Mouse (Mus musculus) CH12.LX (cell line): ENCODE results near the gene Slc2a10. TPM values are rescaled to one million over a fixed set of nuclear protein-coding genes. Genes with fewer than 3 reads are reported as not detected.

ENCODE experiments used
- DNase-seq: peaks from one replicate; pipeline ENCODE4 v3.0.0-alpha.2; 2013; ENCODE audit errors: extremely low read depth
- H3K27ac ChIP-seq: 2 replicates; pipeline ENCODE4 v1.5.1; 2012; ENCODE audit warnings: low read depth, mild to moderate bottlenecking, control low read depth, moderate library complexity; ENCODE audit not compliant: insufficient read depth
- H3K27me3 ChIP-seq: replicated peaks from 2 replicates; pipeline ENCODE3; 2012; ENCODE audit warnings: inconsistent platforms
- H3K36me3 ChIP-seq, 2 experiments: replicated peaks in 1 of 2; 2 replicates each; pipeline versions ENCODE3 to v1.6.1; 2012; ENCODE audit warnings: inconsistent platforms in 1 of 2, low read length in 1 of 2, mild to moderate bottlenecking in 1 of 2, mixed read lengths in 1 of 2, moderate library complexity in 1 of 2; ENCODE audit not compliant: control insufficient read depth in 1 of 2, insufficient read depth in 1 of 2
- H3K4me1 ChIP-seq, 2 experiments: 2 replicates each; pipeline ENCODE4 v1.6.1; 2012; ENCODE audit warnings: inconsistent platforms in 1 of 2, moderate library complexity in 1 of 2; ENCODE audit not compliant: insufficient read depth in 2 of 2, control insufficient read depth in 1 of 2
- H3K4me2 ChIP-seq: 2 replicates; pipeline ENCODE4 v1.6.1; 2012; ENCODE audit warnings: low read depth, mild to moderate bottlenecking, control low read depth; ENCODE audit not compliant: poor library complexity, insufficient read depth, severe bottlenecking
- H3K4me3 ChIP-seq, 3 experiments: fragments of 150-350 bp in 1 of 3; sonication (generic) in 1 of 3; replicated peaks in 1 of 3; 2 replicates each; pipeline versions ENCODE3 to v1.5.1; 2011 to 2012; ENCODE audit warnings: low read depth in 2 of 3, low read length in 2 of 3, mild to moderate bottlenecking in 2 of 3, moderate library complexity in 2 of 3, control low read depth in 1 of 3, improper control_type of control experiment in 1 of 3, inconsistent platforms in 1 of 3, mixed read lengths in 1 of 3; ENCODE audit not compliant: poor library complexity in 1 of 3
- H3K79me2 ChIP-seq: replicated peaks from 2 replicates; pipeline ENCODE4 v1.6.1; 2012; ENCODE audit warnings: mild to moderate bottlenecking, moderate library complexity; ENCODE audit not compliant: control insufficient read depth, poor library complexity, insufficient read depth, severe bottlenecking; ENCODE audit errors: extremely low read depth
- H3K9ac ChIP-seq: 2 replicates; pipeline ENCODE4 v1.6.1; 2012; ENCODE audit warnings: low read depth, mild to moderate bottlenecking, control low read depth, moderate library complexity; ENCODE audit not compliant: insufficient read depth
- H3K9me3 ChIP-seq: replicated peaks from 2 replicates; pipeline ENCODE3; 2012; ENCODE audit warnings: low read length, inconsistent platforms, mixed read lengths
- CHD1 ChIP-seq: IDR thresholded peaks from 2 replicates; pipeline ENCODE4 v1.6.1; 2012; ENCODE audit warnings: low read depth, low read length, improper control_type of control experiment, inconsistent platforms
- E2F4 ChIP-seq: IDR thresholded peaks from 2 replicates; pipeline ENCODE4 v1.6.1; 2011; ENCODE audit warnings: low read depth, low read length, improper control_type of control experiment; ENCODE audit not compliant: insufficient replicate concordance
- EP300 ChIP-seq: IDR thresholded peaks from 2 replicates; pipeline ENCODE4 v1.6.1; 2011; ENCODE audit warnings: low read length, improper control_type of control experiment
- ETS1 ChIP-seq: conservative IDR thresholded peaks from 2 replicates; pipeline ENCODE4 v1.6.1; 2012; ENCODE audit warnings: low read depth, mild to moderate bottlenecking, inconsistent platforms, low read length, improper control_type of control experiment, moderate library complexity
- GABPA ChIP-seq: IDR thresholded peaks from 2 replicates; pipeline ENCODE4 v1.6.1; 2012; ENCODE audit warnings: low read depth, low read length, improper control_type of control experiment, inconsistent platforms; ENCODE audit not compliant: insufficient replicate concordance
- IRF4 ChIP-seq: IDR thresholded peaks from 2 replicates; pipeline ENCODE4 v1.6.1; 2014; ENCODE audit warnings: low read depth, mild to moderate bottlenecking, inconsistent platforms, low read length, improper control_type of control experiment
- JUN ChIP-seq: IDR thresholded peaks from 2 replicates; pipeline ENCODE4 v1.6.1; 2011; ENCODE audit warnings: low read depth, mild to moderate bottlenecking, low read length, improper control_type of control experiment, moderate library complexity; ENCODE audit not compliant: insufficient read depth
- KAT2A ChIP-seq: IDR thresholded peaks from 2 replicates; pipeline ENCODE4 v1.6.1; 2012; ENCODE audit warnings: low read length, improper control_type of control experiment, inconsistent platforms; ENCODE audit not compliant: insufficient replicate concordance
- MAFK ChIP-seq: IDR thresholded peaks from 2 replicates; pipeline ENCODE4 v1.6.1; 2011; ENCODE audit warnings: low read length, improper control_type of control experiment; ENCODE audit not compliant: insufficient replicate concordance
- MAZ ChIP-seq: IDR thresholded peaks from 2 replicates; pipeline ENCODE4 v1.6.1; 2012; ENCODE audit warnings: low read depth, mild to moderate bottlenecking, inconsistent platforms, low read length, improper control_type of control experiment, moderate library complexity
- MEF2A ChIP-seq: IDR thresholded peaks from 2 replicates; pipeline ENCODE4 v1.6.1; 2014; ENCODE audit warnings: low read depth, mild to moderate bottlenecking, inconsistent platforms, low read length, improper control_type of control experiment, borderline replicate concordance
- MYC ChIP-seq: IDR thresholded peaks from 2 replicates; pipeline ENCODE4 v1.6.1; 2011; ENCODE audit warnings: low read depth, mild to moderate bottlenecking, improper control_type of control experiment, low read length
- POLR2A ChIP-seq: IDR thresholded peaks from 2 replicates; pipeline ENCODE4 v1.6.1; 2011; ENCODE audit warnings: low read depth, mild to moderate bottlenecking, improper control_type of control experiment, low read length
- POLR2AphosphoS2 ChIP-seq: IDR thresholded peaks from 2 replicates; pipeline ENCODE4 v1.6.1; 2011; ENCODE audit warnings: low read depth, low read length, improper control_type of control experiment
- RCOR1 ChIP-seq: conservative IDR thresholded peaks from 2 replicates; pipeline ENCODE4 v1.6.1; 2012; ENCODE audit warnings: low read depth, mild to moderate bottlenecking, inconsistent platforms, low read length, improper control_type of control experiment
- SMC3 ChIP-seq: IDR thresholded peaks from 2 replicates; pipeline ENCODE4 v1.6.1; 2011; ENCODE audit warnings: low read depth, low read length, improper control_type of control experiment
- TBP ChIP-seq: conservative IDR thresholded peaks from 2 replicates; pipeline ENCODE4 v1.6.1; 2011; ENCODE audit warnings: low read depth, low read length, improper control_type of control experiment
- UBTF ChIP-seq: IDR thresholded peaks from 2 replicates; pipeline ENCODE4 v1.6.1; 2012; ENCODE audit warnings: low read depth, mild to moderate bottlenecking, inconsistent platforms, low read length, improper control_type of control experiment, moderate library complexity
- USF2 ChIP-seq: conservative IDR thresholded peaks from 2 replicates; pipeline ENCODE4 v1.6.1; 2011; ENCODE audit warnings: low read depth, low read length, improper control_type of control experiment
- ZMIZ1 ChIP-seq: IDR thresholded peaks from 2 replicates; pipeline ENCODE4 v1.6.1; 2012; ENCODE audit warnings: low read depth, mild to moderate bottlenecking, inconsistent platforms, low read length, improper control_type of control experiment
- ZNF384 ChIP-seq: IDR thresholded peaks from 2 replicates; pipeline ENCODE4 v1.6.1; 2012; ENCODE audit warnings: low read depth, low read length, improper control_type of control experiment, inconsistent platforms
- dilution Hi-C: fragments of 300-500 bp; cut with MboI; formaldehyde crosslinking; loops from 2 replicates; pipeline ENCODE4 v1.14.3; 2020; ENCODE audit warnings: low sequenced_read_pairs; ENCODE audit not compliant: extremely low pct_unique_long_range_greater_than_20kb, extremely low pct_ligation_motif_present
- in situ Hi-C: fragments of 300-500 bp; cut with MboI; formaldehyde crosslinking; loops from 3 replicates; pipeline ENCODE4 v1.14.3; 2019; ENCODE audit warnings: low sequenced_read_pairs, low pct_ligation_motif_present, low pct_unique_long_range_greater_than_20kb, mixed read lengths
- polyA plus RNA-seq: library from polyadenylated mRNA; unstranded; fragments of >175 nt; gene quantifications from 2 replicates; pipeline ENCODE4 v1.2.1, GENCODE M21; 2012; ENCODE audit warnings: low read depth; ENCODE audit not compliant: insufficient read length
- total RNA-seq, 2 experiments: library from RNA; depleted of rRNA; stranded (reverse); fragments of 300-350 nt in 1 of 2; fragments of >200 nt in 1 of 2; gene quantifications; 2 replicates each; pipeline ENCODE4 v1.2.3; 2012 to 2014

Slc2a10 gene
- total and polyA plus RNA-seq, 3 experiments = not detected

DNA sequence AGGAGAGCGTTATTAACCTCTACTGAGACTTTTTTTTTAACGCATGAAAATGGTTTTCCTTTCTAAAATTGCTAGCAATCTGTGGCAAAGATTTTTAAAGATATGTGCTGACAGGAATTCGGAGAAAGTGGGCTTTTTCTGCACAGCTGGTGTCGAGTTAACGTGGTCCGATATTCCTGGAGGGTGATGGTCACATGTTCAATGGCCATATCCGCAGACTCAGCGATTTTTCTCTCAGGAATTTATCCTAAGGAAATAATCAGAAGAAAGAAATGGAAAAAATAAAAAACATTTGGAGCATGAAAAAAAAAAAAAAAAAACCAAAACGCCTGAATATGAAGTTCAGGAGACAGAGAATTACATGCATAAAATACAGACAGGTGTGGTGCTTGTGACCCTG lies 64.2 kb downstream of the Slc2a10 start:
- DNase-seq = no peak
- Histone ChIP-seq H3K4me2 (no peak overlapping the region), H3K9ac (no peak overlapping the region), H3K9me3 (peaks cover 2% of the 10 kb centered on the region), H3K27ac (no peak overlapping the region), H3K27me3 (peaks cover 89% of the 10 kb centered on the region), H3K4me1 (no peaks in the 10 kb centered on the region), H3K36me3 (no peaks in the 10 kb centered on the region), H3K4me3 (no peak overlapping the region), H3K79me2 (no peaks in the 10 kb centered on the region)
- TF ChIP-seq MAFK (no peak), JUN (no peak), SMC3 (no peak)
- in situ Hi-C loops (no loop called here), dilution Hi-C loops (no loop called here)

- H3K36me3 ChIP-seq = no peaks in the 10 kb centered on the region
- H3K9ac ChIP-seq = no peak overlapping the region
- no peak for TF ChIP-seq MEF2A
- TF ChIP-seq TBP = no peak
- no peak for TF ChIP-seq E2F4
- no peak for TF ChIP-seq ETS1
- no peak for TF ChIP-seq USF2
- TF ChIP-seq EP300 = no peak
- no peak for TF ChIP-seq MYC
- TF ChIP-seq CHD1 = no peak
- TF ChIP-seq GABPA = no peak
- TF ChIP-seq MAZ = no peak
- no peak for TF ChIP-seq POLR2AphosphoS2
- TF ChIP-seq ZMIZ1 = no peak
- TF ChIP-seq POLR2A = no peak
- TF ChIP-seq RCOR1 = no peak
- TF ChIP-seq ZNF384 = no peak
- no peak for TF ChIP-seq UBTF
- no peak for TF ChIP-seq JUN
- no peak for TF ChIP-seq IRF4
- TF ChIP-seq KAT2A = no peak
- TF ChIP-seq, all 38 proteins: peak for 0
- H3K27ac ChIP-seq = no peak overlapping the region
- no peaks in the 10 kb centered on the region for H3K4me1 ChIP-seq
- dilution Hi-C loops = no loop called here
- H3K27me3 ChIP-seq = peaks cover 90% of the 10 kb centered on the region
- H3K79me2 ChIP-seq = no peaks in the 10 kb centered on the region
- no peak overlapping the region for H3K4me3 ChIP-seq
- peaks cover 2% of the 10 kb centered on the region for H3K9me3 ChIP-seq
- DNase-seq = no peak
- in situ Hi-C loops = no loop called here
- H3K4me2 ChIP-seq = no peak overlapping the region
Observed at GRCm38 (mm10) chr2:165568911-165569310, 65.3 kb downstream of the Slc2a10 start.

Other genes starting within 250 kb of the Slc2a10 start
- gene Slc35c2, start 215.9 kb upstream of the Slc2a10 start, total RNA-seq (2012; rRNA removed) = 45.5 and 49.3 TPM in 2 replicates
- gene Slc35c2, start 215.9 kb upstream of the Slc2a10 start, total RNA-seq (2014; rRNA removed) = 41.6 and 55.3 TPM in 2 replicates
- 35.2 and 57.8 TPM in 2 replicates for gene Slc35c2, start 215.9 kb upstream of the Slc2a10 start, polyA plus RNA-seq
- 11.7 and 13.2 TPM in 2 replicates for gene Elmo2, start 177.3 kb upstream of the Slc2a10 start, total RNA-seq (2012; rRNA removed)
- gene Elmo2, start 177.3 kb upstream of the Slc2a10 start, total RNA-seq (2014; rRNA removed) = 9.0 and 9.6 TPM in 2 replicates
- 8.4 and 10.1 TPM in 2 replicates for gene Elmo2, start 177.3 kb upstream of the Slc2a10 start, polyA plus RNA-seq
- not detected in 2 replicates for gene Zfp663, start 135.1 kb upstream of the Slc2a10 start, total RNA-seq (2012; rRNA removed)
- not detected in 2 replicates for gene Zfp663, start 135.1 kb upstream of the Slc2a10 start, total RNA-seq (2014; rRNA removed)
- not detected in 2 replicates for gene Zfp663, start 135.1 kb upstream of the Slc2a10 start, polyA plus RNA-seq
- not detected in 2 replicates for gene Zfp334, start 115.5 kb upstream of the Slc2a10 start, total RNA-seq (2012; rRNA removed)
- gene Zfp334, start 115.5 kb upstream of the Slc2a10 start, total RNA-seq (2014; rRNA removed) = not detected in 2 replicates
- not detected in 2 replicates for gene Zfp334, start 115.5 kb upstream of the Slc2a10 start, polyA plus RNA-seq
- not detected in 2 replicates for gene Ocstamp, start 103.4 kb upstream of the Slc2a10 start, total RNA-seq (2012; rRNA removed)
- gene Ocstamp, start 103.4 kb upstream of the Slc2a10 start, total RNA-seq (2014; rRNA removed) = not detected in 2 replicates
- gene Ocstamp, start 103.4 kb upstream of the Slc2a10 start, polyA plus RNA-seq = not detected in 2 replicates
- gene Slc13a3, start 30.6 kb upstream of the Slc2a10 start, total RNA-seq (2012; rRNA removed) = not detected in 2 replicates
- gene Slc13a3, start 30.6 kb upstream of the Slc2a10 start, total RNA-seq (2014; rRNA removed) = not detected in 2 replicates
- not detected in 2 replicates for gene Slc13a3, start 30.6 kb upstream of the Slc2a10 start, polyA plus RNA-seq
- gene Trp53rka, start 10.5 kb upstream of the Slc2a10 start, total RNA-seq (2012; rRNA removed) = 17.5 and 20.3 TPM in 2 replicates
- gene Trp53rka, start 10.5 kb upstream of the Slc2a10 start, total RNA-seq (2014; rRNA removed) = 12.1 and 13.0 TPM in 2 replicates
- 14.8 and 16.0 TPM in 2 replicates for gene Trp53rka, start 10.5 kb upstream of the Slc2a10 start, polyA plus RNA-seq
- gene Eya2, start 91.2 kb downstream of the Slc2a10 start, total RNA-seq (2012; rRNA removed) = not detected in 2 replicates
- gene Eya2, start 91.2 kb downstream of the Slc2a10 start, total RNA-seq (2014; rRNA removed) = not detected in 2 replicates
- not detected in 2 replicates for gene Eya2, start 91.2 kb downstream of the Slc2a10 start, polyA plus RNA-seq